Mouse (Mus musculus) myocyte (in vitro differentiated cells): ENCODE data around the gene Slc51a. TPM values are rescaled to one million over a fixed set of nuclear protein-coding genes. Genes with fewer than 3 reads are reported as not detected.
A peak's percentile ranks its signal among the peaks of the same experiment; 100 is the strongest.

Source experiments
- H3K27me3 ChIP-seq: one replicate; pipeline ENCODE4 v1.6.1; 2011; ENCODE audit not compliant: control insufficient read depth, insufficient read depth, insufficient read length
- H3K36me3 ChIP-seq: one replicate; pipeline ENCODE4 v1.6.1; 2011; ENCODE audit not compliant: control insufficient read depth, insufficient read depth
- H3K4me2 ChIP-seq: one replicate; pipeline ENCODE4 v1.6.1; 2011; ENCODE audit warnings: low read depth, control low read depth
- H3K4me3 ChIP-seq: one replicate; pipeline ENCODE4 v1.5.1; 2011; ENCODE audit warnings: mild to moderate bottlenecking, control low read depth, moderate library complexity
- H3K79me2 ChIP-seq: one replicate; pipeline ENCODE4 v1.6.1; 2011; ENCODE audit not compliant: control insufficient read depth, insufficient read depth
- H3ac ChIP-seq: one replicate; pipeline ENCODE4 v1.6.1; 2011; ENCODE audit not compliant: control insufficient read depth, insufficient read length
- CEBPB ChIP-seq: IDR thresholded peaks from 2 replicates; pipeline ENCODE4 v1.6.1; 2011; ENCODE audit warnings: mild to moderate bottlenecking, moderate library complexity; ENCODE audit not compliant: poor library complexity, insufficient read depth, severe bottlenecking
- E2F4 ChIP-seq: IDR thresholded peaks from one replicate; pipeline ENCODE4 v1.6.1; 2011; ENCODE audit warnings: mild to moderate bottlenecking, control low read depth, moderate library complexity; ENCODE audit not compliant: insufficient read depth
- MAX ChIP-seq: IDR thresholded peaks from one replicate; pipeline ENCODE4 v1.6.1; 2011; ENCODE audit warnings: low read depth, mild to moderate bottlenecking, control low read depth
- MYOD1 ChIP-seq, 3 experiments: IDR thresholded peaks; one replicate each; pipeline ENCODE4 v1.6.1; 2011; ENCODE audit warnings: control low read depth in 2 of 3, low read depth in 2 of 3, mild to moderate bottlenecking in 2 of 3, moderate library complexity in 1 of 3; ENCODE audit not compliant: insufficient read length in 2 of 3, control insufficient read depth in 1 of 3
- MYOG ChIP-seq, 3 experiments: IDR thresholded peaks; one replicate each; pipeline ENCODE4 v1.6.1; 2011; ENCODE audit warnings: control low read depth in 2 of 3, low read depth in 2 of 3, mild to moderate bottlenecking in 2 of 3; ENCODE audit not compliant: insufficient read length in 2 of 3, control insufficient read depth in 1 of 3, insufficient read depth in 1 of 3
- POLR2A ChIP-seq: IDR thresholded peaks from one replicate; pipeline ENCODE4 v1.6.1; 2011; ENCODE audit warnings: low read depth, mild to moderate bottlenecking, control low read depth, moderate library complexity; ENCODE audit not compliant: insufficient read length
- POLR2AphosphoS2 ChIP-seq: IDR thresholded peaks from one replicate; pipeline ENCODE4 v1.6.1; 2011; ENCODE audit warnings: low read depth, control low read depth; ENCODE audit not compliant: insufficient read length
- REST ChIP-seq: IDR thresholded peaks from one replicate; pipeline ENCODE4 v1.6.1; 2011; ENCODE audit warnings: mild to moderate bottlenecking, control low read depth, moderate library complexity; ENCODE audit not compliant: insufficient read depth, insufficient read length
- SRF ChIP-seq: IDR thresholded peaks from one replicate; pipeline ENCODE4 v1.6.1; 2011; ENCODE audit warnings: low read depth; ENCODE audit not compliant: control insufficient read depth, insufficient read length
- TCF12 ChIP-seq: IDR thresholded peaks from one replicate; pipeline ENCODE4 v1.6.1; 2011; ENCODE audit warnings: mild to moderate bottlenecking, control low read depth; ENCODE audit not compliant: poor library complexity, insufficient read depth, severe bottlenecking
- TCF3 ChIP-seq: IDR thresholded peaks from one replicate; pipeline ENCODE4 v1.6.1; 2011; ENCODE audit warnings: low read depth, control low read depth; ENCODE audit not compliant: insufficient read length
- USF1 ChIP-seq: IDR thresholded peaks from one replicate; pipeline ENCODE4 v1.6.1; 2011; ENCODE audit warnings: low read depth, mild to moderate bottlenecking, control low read depth, moderate library complexity
- polyA plus RNA-seq: library from polyadenylated mRNA; unstranded; fragments of >200 nt; fragmentation: generic; extraction: Trizol; gene quantifications from one replicate; pipeline ENCODE4 v1.2.1, GENCODE M21; 2012; ENCODE audit warnings: missing spikeins

Slc51a gene
- polyA plus RNA-seq, 1 experiment: 0.28 TPM

- Histone ChIP-seq H3K27me3 (no peaks in the 10 kb centered on the region), H3K4me2 (peak overlapping the region; percentile 68), H3ac (no peak overlapping the region), H3K4me3 (no peak overlapping the region), H3K79me2 (no peaks in the 10 kb centered on the region), H3K36me3 (no peaks in the 10 kb centered on the region)
- TF ChIP-seq CEBPB (no peak), MAX (no peak), MYOD1 (IDR thresholded peaks at IDR 0.05; ENCODE audit: control insufficient read depth in 1 of 3, insufficient read length in 2 of 3, low read depth in 2 of 3) (peak in 1 of 3 experiments; percentile 17), REST (no peak), MYOG (IDR thresholded peaks at IDR 0.05; ENCODE audit: control insufficient read depth in 1 of 3, insufficient read depth in 1 of 3, insufficient read length in 2 of 3, low read depth in 2 of 3) (peak in 1 of 3 experiments; percentile 11), POLR2A (no peak)
Measured at GRCm38 (mm10) chr16:32524244-32524615, 36.6 kb upstream of the Slc51a start.

- Histone ChIP-seq H3ac (no peak overlapping the region), H3K79me2 (no peaks in the 10 kb centered on the region), H3K27me3 (no peaks in the 10 kb centered on the region), H3K36me3 (no peaks in the 10 kb centered on the region), H3K4me3 (no peak overlapping the region), H3K4me2 (peak overlapping the region; percentile 68)
- TF ChIP-seq REST (no peak), MYOD1 (IDR thresholded peaks at IDR 0.05; ENCODE audit: control insufficient read depth in 1 of 3, insufficient read length in 2 of 3, low read depth in 2 of 3) (peak; percentile 89 to 99 (median 98)), MYOG (IDR thresholded peaks at IDR 0.05; ENCODE audit: control insufficient read depth in 1 of 3, insufficient read depth in 1 of 3, insufficient read length in 2 of 3, low read depth in 2 of 3) (peak; percentile 90 to 98 (median 95)), POLR2A (peak; percentile 24), TCF12 (peak; percentile 74), E2F4 (no peak), CEBPB (no peak)
Measured at GRCm38 (mm10) chr16:32523462-32524243, 36.0 kb upstream of the Slc51a start.

GRCm38 (mm10) chr16:32522578-32523194, 35.0 kb upstream of the Slc51a start:
- no peaks in the 10 kb centered on the region for H3K27me3 ChIP-seq
- no peak overlapping the region for H3K4me3 ChIP-seq
- no peaks in the 10 kb centered on the region for H3K36me3 ChIP-seq
- H3ac ChIP-seq: no peak overlapping the region
- H3K4me2 ChIP-seq: no peak overlapping the region
- no peaks in the 10 kb centered on the region for H3K79me2 ChIP-seq
- TF ChIP-seq USF1 (no peak), CEBPB (no peak), SRF (no peak), REST (no peak), MAX (no peak), TCF3 (no peak), POLR2AphosphoS2 (no peak), POLR2A (no peak), MYOD1 (IDR thresholded peaks at IDR 0.05; ENCODE audit: control insufficient read depth in 1 of 3, insufficient read length in 2 of 3, low read depth in 2 of 3) (peak in 1 of 3 experiments; percentile 43), E2F4 (no peak), TCF12 (no peak), MYOG (IDR thresholded peaks at IDR 0.05; ENCODE audit: control insufficient read depth in 1 of 3, insufficient read depth in 1 of 3, insufficient read length in 2 of 3, low read depth in 2 of 3) (peak in 1 of 3 experiments; percentile 48)

- H3ac ChIP-seq: no peak overlapping the region
- H3K4me3 ChIP-seq: no peak overlapping the region
- TF ChIP-seq TCF12: peak; percentile 80
- TF ChIP-seq TCF3: peak; percentile 82
- TF ChIP-seq CEBPB: 0 out of 2 replicates have a peak, but pooled peaks have one; percentile 45
- TF ChIP-seq MYOG (IDR thresholded peaks at IDR 0.05; ENCODE audit: control insufficient read depth in 1 of 3, insufficient read depth in 1 of 3, insufficient read length in 2 of 3, low read depth in 2 of 3): peak; percentile 86 to 98 (median 97)
- TF ChIP-seq USF1: no peak
- TF ChIP-seq E2F4: no peak
- no peak for TF ChIP-seq MAX
- TF ChIP-seq POLR2A: peak; percentile 42
- peak; percentile 48 to 97 (median 96) for TF ChIP-seq MYOD1 (IDR thresholded peaks at IDR 0.05; ENCODE audit: control insufficient read depth in 1 of 3, insufficient read length in 2 of 3, low read depth in 2 of 3)
- no peak for TF ChIP-seq REST
- TF ChIP-seq SRF: no peak
- TF ChIP-seq POLR2AphosphoS2: no peak
- H3K4me2 ChIP-seq: peak overlapping the region; percentile 66
- no peaks in the 10 kb centered on the region for H3K79me2 ChIP-seq
- no peaks in the 10 kb centered on the region for H3K27me3 ChIP-seq
- H3K36me3 ChIP-seq: no peaks in the 10 kb centered on the region
Measured at GRCm38 (mm10) chr16:32520372-32520748, 32.7 kb upstream of the Slc51a start.

GRCm38 (mm10) chr16:32519656-32520371, 32.1 kb upstream of the Slc51a start:
- Histone ChIP-seq H3K79me2 (no peaks in the 10 kb centered on the region), H3ac (no peak overlapping the region), H3K4me2 (peak overlapping the region; percentile 66), H3K36me3 (no peaks in the 10 kb centered on the region), H3K4me3 (no peak overlapping the region), H3K27me3 (no peaks in the 10 kb centered on the region)
- TF ChIP-seq MYOD1 (IDR thresholded peaks at IDR 0.05; ENCODE audit: control insufficient read depth in 1 of 3, insufficient read length in 2 of 3, low read depth in 2 of 3) (no peak), TCF12 (no peak), POLR2AphosphoS2 (no peak), POLR2A (no peak), USF1 (no peak), TCF3 (no peak), SRF (no peak), MAX (no peak), E2F4 (no peak), REST (no peak), CEBPB (no peak)
